Mouse (Mus musculus) retina, adult 2 months (tissue): ENCODE measurements around the gene Krt36.

Experiments
- DNase-seq: peaks from one replicate; pipeline ENCODE4 v3.0.0-alpha.2; 2012; ENCODE audit warnings: low read depth, low spot score

The Krt36 gene

DNA sequence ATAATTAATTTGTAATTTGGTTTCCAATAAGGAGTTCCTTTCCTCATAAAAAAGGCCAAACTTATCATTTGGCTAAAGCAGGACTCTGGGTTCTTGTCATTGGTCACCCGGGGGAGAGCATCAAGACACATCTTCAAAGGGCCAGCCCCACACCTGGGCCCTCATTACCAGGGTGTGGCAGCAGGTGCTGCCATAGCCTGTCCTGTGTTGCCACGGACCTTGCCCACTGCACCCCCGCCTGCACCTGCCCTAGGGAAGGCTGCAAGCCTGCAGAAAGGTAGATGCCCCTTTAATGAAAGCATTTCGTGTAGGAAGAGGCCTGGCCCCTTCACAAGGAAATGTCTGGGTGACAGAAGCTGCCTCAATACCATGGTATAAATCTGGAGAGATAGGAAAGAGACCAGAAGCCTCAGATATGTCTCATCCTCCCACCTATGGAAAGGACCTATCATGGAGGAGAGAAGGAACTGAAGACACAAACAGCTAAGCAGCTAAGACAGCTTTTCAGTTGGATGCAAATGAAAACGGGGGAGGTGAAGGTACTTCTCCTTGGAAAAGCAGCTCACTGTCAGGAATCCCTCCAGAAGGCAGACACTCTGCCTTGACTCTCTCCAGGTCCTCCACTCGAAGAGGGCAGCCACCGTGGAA, 16.9 kb downstream of the Krt36 start:
- no peak for DNase-seq

DNA sequence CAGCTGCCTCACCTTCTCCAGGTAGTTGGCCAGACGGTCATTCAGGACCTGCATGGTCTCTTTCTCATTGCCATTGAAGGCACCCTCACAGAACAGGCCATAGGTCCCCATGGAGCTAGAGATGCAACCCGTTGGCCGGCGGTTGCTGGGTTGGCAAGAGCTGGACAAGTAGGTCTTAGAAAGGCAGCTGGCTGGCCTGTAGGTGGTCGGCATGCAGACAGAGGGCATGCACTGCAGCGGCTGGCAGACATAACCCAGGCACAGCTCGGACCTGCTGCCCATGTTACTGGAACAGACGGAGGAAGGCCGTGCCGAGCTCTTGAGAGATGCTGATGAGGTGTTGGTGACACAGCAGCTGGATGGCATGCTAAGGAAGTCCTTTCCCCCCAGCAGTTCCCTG, 17.6 kb downstream of the Krt36 start, which contains the start of gene Krt32:
Gene Krt32 (minus strand): TSS at position 366 of the 400 bp plus-strand sequence.
- no peak for DNase-seq

DNA sequence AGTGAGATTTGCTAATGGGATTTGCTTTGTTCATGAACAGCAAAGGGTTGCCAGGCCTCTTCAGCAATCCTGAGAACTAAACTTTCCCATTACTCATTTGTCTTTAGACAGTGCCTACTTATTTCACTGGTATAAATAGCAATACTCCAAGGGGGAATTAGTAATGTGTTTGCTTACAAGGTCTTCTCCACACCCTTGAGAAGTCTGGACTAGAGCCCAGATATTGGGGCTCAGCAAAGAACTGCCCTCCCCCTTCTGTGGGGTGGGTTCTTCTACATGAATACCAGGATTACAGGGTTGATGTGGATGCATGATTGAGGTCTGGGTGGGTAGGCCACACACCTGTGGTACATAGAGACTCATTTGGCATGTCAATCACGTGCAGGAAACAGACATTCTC, 31.6 kb downstream of the Krt36 start:
- no peak for DNase-seq

GRCm38 (mm10) chr11:100067293-100068036, 38.0 kb downstream of the Krt36 start:
- no peak for DNase-seq

DNA sequence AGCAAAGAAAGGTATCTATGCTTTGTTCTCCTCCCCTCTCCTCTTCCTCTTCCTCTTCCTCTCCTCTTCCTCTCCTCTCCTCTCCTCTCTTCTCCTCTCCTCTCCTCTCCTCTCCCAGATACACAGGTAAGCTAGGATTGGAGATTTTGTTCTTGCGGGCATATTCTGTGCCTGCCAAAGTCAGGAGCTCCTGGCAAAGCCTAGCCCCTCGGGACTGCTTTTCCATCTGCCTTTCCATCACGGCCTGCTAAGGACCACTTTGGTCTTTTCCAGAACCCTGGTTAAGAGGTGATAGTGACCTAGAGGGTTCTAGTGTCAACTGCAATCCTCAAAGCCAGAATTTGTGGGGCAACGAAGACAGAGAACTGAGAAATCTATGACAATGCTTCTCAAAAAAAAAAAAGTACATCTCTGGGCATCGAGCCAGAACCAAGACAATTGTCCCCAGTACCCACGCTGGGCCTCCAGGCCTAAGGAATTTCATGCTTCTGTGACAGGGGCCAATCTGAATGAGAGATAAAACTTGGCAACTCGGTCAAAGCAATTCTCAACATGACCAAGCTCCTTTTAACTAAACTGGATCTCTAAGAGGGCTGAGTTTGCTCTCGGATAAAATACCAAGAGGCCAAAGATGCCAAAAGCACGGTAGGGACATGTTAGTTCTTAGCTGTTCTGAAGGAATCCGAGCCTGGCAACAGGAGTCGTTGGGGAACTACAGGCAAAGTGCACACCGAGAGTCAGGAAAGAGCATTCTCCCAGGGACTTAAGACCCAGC, 39.0 kb downstream of the Krt36 start:
- DNase-seq = peak; percentile 6

DNA sequence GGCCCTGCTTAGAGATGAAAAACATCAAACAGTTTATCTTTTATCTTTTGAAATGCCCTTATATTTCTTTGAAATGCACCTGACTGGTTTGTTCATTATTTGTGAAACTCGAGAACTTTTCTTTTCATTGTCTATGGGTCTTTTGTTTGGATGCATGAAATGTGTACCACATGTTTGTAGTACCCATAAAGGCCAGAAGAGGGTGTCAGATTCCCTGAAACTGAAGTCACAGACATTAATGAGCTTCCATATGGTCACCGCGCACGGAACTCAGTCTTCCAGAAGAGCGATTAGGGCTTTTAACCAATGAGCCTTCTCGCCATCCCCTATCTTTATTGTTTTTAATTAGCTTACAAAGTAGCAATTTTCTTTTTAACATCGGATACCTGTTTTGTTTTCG, 46.6 kb downstream of the Krt36 start:
- no peak for DNase-seq

GRCm38 (mm10) chr11:100055686-100056655, 49.5 kb downstream of the Krt36 start:
- DNase-seq = no peak
